Mouse (Mus musculus): ENCODE data around the gene Ptma.

- TF ChIP-seq POLR2A (IDR thresholded peaks at IDR 0.05; ENCODE audit: borderline replicate concordance, insufficient read depth, low read length) (peak; percentile 20; the same call in 1 of the 2 replicates), CTCF (IDR thresholded peaks at IDR 0.05; ENCODE audit: borderline replicate concordance, insufficient read depth, low read depth, low read length) (peak; percentile 87)
These were observed 25.0 kb upstream of the Ptma start for GRCm38 (mm10) chr1:86501559-86501958.

All from cerebellum, adult 2 months (tissue).